Mouse (Mus musculus): ENCODE results near the gene Vps37c. TPM values are rescaled to one million over a fixed set of nuclear protein-coding genes. Genes with fewer than 3 reads are reported as not detected.

Vps37c gene
- total RNA-seq, 2 experiments from 2014 or later = 21.6 to 24.4 TPM

DNA sequence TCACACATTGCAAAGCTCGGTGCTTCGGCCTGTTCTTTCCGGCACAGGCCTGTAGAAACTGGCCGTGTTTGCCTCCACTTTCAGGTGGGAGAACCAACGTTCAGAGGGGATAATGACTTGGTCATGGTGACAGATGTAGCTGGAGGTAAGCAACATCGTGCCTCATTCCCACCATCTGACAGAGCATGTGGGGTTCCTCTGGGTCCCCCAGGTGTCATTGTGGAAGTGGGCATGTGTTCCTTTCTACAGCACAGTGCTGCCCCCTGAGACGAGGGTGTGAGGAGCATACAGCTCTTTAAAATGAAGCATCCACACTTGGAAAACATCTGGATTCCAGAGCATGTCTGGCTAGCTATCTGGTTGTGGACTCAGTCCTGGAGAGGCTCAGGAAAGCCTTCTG is 46.0 kb downstream of the Vps37c start:
- Histone ChIP-seq H3K4me3 (no peak overlapping the region), H3K27ac (no peak overlapping the region)
- intact Hi-C loops (cut with DNase I) = no loop called here
- no peak for DNase-seq (ENCODE audit: extremely low spot score in 1 of 2, low spot score in 2 of 2)
- no peak for TF ChIP-seq CTCF (IDR thresholded peaks at IDR 0.05)

DNA sequence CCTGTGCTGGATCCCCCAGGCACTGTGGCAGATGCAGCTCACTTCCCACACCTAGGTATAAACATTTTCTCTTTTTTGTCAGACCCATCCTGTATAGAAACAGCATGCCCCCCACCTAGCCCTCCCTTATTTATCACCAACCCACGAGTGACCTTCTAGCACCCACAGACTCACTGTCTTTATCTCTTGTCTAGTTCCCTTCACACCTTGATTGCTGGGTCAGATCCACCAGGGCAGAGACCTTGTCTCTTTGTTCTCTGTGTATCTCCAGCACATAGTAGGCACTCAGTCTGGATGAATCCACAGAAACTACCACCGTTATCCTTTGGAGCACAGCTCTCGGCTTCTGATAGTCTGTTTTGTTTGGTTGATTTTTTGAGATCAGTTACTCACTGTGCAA is 46.5 kb downstream of the Vps37c start:
- TF ChIP-seq CTCF (IDR thresholded peaks at IDR 0.05) = no peak
- H3K27ac ChIP-seq = no peak overlapping the region
- no peak for DNase-seq (ENCODE audit: extremely low spot score in 1 of 2, low spot score in 2 of 2)
- no peak overlapping the region for H3K4me3 ChIP-seq
- intact Hi-C loops (cut with DNase I) = no loop called here

DNA sequence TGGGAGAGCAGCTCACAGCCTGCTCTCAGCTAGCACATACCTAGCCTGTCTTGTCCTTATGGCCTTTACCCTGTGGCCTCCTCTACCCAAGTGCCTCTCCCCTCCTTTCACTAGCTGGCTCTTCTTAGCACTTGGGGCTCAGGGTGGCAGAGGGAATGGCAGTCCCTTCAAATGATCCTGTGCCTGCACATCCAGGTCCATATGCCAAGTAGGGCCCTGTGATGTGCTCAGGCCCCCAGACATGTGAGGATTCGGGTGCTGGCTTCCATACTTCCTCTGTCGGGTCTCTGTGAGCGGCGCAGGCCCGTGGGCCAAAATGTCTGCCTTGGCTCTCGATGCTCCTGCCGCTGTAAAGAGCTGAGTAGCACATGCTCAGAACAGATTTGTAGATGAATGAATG is 47.3 kb downstream of the Vps37c start:
- DNase-seq (ENCODE audit: extremely low spot score in 1 of 2, low spot score in 2 of 2) = no peak
- Histone ChIP-seq H3K4me3 (no peak overlapping the region), H3K27ac (no peak overlapping the region)
- intact Hi-C loops (cut with DNase I) = no loop called here
- no peak for TF ChIP-seq CTCF (IDR thresholded peaks at IDR 0.05)

DNA sequence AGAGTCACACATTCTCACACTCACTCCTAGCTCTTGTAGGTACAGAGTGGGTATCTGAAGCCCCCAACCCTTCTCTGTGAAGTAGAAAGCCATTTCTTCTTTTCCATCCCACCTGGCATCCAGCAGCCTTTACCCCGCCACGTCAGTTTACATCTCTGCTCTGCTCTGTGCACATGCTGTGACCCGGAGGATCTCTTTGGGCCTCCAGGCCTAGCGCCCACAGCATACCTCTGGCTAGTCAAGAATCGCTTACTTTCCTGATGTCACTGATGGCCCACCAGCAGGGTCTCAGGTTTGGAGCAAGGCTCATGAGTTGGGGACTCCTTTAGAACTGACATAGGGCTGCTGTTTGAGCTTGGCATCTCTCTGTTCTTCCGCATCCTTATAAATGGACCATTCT is 49.5 kb downstream of the Vps37c start:
- Histone ChIP-seq H3K4me3 (no peak overlapping the region), H3K27ac (no peak overlapping the region)
- intact Hi-C loops (cut with DNase I) = no loop called here
- TF ChIP-seq CTCF (IDR thresholded peaks at IDR 0.05) = no peak
- DNase-seq (ENCODE audit: extremely low spot score in 1 of 2, low spot score in 2 of 2) = no peak

DNA sequence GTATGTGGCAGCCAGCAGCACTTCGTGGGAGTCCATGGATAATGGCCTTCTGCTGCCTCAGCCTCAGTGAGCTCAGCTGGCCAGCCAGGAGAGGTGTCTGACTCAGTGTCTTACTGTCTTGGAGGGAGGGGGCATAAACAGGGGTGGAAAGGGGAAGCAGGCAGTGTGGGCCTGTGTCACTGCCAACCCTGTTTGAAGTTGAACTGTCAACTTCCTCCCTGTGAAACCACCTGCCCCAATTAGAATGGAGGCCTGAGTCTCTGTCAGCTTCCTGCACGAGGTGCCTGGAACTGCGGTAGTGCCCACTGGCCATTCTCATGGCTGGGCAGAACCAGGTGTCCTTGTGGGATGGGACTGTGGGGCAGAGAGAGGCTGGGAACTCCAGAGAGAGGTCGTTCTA is 50.3 kb downstream of the Vps37c start, which contains the start of gene Cd5:
Gene Cd5 (minus strand): TSS at position 192 of the 400 bp plus-strand sequence.
- no peak for TF ChIP-seq CTCF (IDR thresholded peaks at IDR 0.05)

DNA sequence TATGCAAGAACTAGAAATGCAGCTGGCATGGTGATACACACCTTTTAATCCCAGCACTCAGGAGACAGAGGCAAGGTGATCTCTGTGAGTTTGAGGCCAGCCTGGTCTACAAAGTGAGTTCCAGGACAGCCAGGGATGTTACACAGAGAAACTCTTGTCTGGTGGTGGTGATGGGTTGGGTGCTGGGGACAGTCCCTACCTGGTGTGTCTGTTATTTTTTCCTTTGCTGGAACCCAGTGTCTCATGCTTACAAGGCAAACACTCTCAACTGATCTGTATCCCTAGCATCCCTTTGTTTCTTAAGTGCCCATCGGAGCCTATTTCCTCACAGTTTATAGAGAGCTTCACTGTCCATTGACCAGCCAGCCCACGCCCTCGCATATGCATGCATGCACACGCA is 51.4 kb downstream of the Vps37c start:
- H3K27ac ChIP-seq = no peak overlapping the region
- intact Hi-C loops (cut with DNase I) = no loop called here
- no peak for TF ChIP-seq CTCF (IDR thresholded peaks at IDR 0.05)
- DNase-seq (ENCODE audit: extremely low spot score in 1 of 2, low spot score in 2 of 2) = no peak
- no peak overlapping the region for H3K4me3 ChIP-seq

More for the DNA sequence above, 50.3 kb downstream of the Vps37c start, which contains the start of gene Cd5:
- DNase-seq (ENCODE audit: extremely low spot score in 1 of 2, low spot score in 2 of 2) = no peak
- intact Hi-C loops (cut with DNase I) = no loop called here
- Histone ChIP-seq H3K4me3 (no peak within 1 kb of the TSS), H3K27ac (no peak within 1 kb of the TSS)

DNA sequence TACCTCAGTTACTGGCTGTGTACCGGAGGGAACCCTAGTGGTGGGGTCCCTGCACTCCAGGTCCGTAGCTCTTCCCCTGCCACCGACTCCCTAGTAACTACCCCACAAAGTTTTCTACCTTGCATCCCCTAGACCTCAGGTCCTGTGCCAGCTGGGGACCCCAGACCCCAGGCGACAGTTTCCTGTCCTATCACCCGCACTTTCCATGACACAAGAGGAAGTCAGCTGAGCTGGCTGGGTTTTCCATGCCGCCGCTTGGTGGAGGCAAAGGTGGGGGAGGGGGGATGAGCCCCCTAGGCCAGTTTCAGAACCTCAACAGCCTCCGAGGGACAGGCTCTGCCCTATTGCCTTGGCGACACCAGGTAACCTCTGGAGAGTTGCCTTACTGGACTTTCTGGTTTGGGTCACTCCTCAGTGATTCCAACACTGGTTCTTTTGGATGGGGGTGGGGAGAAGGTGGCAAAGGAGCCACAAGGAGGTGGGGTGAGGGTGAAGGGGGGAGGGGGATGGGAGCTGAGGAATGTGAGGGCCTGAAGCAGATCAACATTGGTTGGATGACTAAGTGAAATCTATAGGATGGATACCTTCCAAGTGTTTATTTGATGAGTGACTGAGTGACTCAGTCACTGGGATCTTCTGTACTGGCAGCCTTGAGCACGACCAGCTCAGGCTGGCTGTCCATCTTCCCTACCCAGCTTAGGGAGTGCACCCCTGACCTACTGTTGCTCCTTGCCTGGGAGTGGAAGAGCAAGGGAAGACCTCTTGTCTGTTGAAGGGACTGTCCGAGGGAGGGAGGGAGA is 52.3 kb downstream of the Vps37c start:
- Histone ChIP-seq H3K4me3 (no peak overlapping the region), H3K27ac (no peak overlapping the region)
- intact Hi-C loops (cut with DNase I) = no loop called here
- no peak for DNase-seq (ENCODE audit: extremely low spot score in 1 of 2, low spot score in 2 of 2)
- no peak for TF ChIP-seq CTCF (IDR thresholded peaks at IDR 0.05)

DNA sequence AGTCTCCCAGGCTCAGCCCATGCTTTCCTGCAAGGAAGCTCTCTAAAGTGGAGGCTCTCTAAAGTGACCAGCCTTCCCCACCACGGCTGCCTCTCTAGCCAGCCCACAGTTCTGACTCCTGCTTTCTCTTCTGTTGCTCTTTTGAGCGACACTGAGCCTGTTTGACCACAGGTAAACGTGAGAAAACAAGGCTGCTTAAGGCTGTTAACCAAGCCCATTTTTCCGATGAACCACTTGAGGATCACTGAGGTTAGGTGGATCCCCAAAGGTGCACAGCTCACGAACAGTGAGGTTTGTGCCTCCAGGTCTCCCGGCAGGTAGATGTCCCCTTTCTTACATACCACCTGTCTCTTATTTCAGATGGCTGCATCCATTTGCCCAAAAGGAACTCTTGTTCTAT is 53.6 kb downstream of the Vps37c start:
- no peak for DNase-seq (ENCODE audit: extremely low spot score in 1 of 2, low spot score in 2 of 2)
- H3K4me3 ChIP-seq = no peak overlapping the region
- intact Hi-C loops (cut with DNase I) = no loop called here
- H3K27ac ChIP-seq = no peak overlapping the region
- no peak for TF ChIP-seq CTCF (IDR thresholded peaks at IDR 0.05)

DNA sequence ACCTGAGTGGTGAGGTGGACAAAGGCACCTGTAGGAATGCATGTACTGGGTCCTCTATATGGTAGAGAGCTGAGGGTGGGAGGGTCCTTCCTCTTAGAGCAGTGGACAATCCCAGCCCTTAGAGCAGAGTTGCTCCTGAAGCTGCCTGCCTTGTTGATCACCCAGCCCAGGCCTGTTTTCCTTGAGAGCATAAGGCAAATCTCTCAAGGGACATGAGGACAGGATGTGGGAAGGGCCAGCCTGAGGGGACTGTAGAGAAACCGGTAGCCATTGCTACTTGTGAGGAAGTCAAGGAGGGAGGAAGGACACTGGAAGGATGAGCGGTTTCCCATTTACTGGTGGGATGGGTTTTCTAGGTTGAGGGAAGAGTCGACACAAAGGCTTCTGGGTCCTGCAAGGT is 54.0 kb downstream of the Vps37c start:
- intact Hi-C loops (cut with DNase I) = no loop called here
- no peak for TF ChIP-seq CTCF (IDR thresholded peaks at IDR 0.05)
- no peak for DNase-seq (ENCODE audit: extremely low spot score in 1 of 2, low spot score in 2 of 2)

DNA sequence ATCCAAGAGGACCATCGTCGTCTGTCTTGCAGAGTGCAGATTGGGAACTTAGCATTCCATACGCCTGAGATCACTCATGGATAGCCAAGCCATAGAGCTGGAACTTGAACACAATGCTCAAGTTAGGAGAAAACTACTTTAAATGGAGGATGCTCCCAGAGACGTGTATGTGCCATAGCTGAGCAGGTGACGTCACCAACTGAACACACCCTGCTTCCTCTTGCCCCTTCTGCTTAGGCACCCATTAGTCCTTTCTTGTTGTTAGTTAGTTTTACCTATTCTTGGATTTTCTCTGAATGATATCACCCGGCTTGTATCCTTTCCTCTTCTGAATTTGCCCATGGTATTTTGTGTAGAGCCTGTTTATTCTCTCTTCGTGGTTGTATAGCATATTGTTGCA is 58.6 kb downstream of the Vps37c start:
- DNase-seq (ENCODE audit: extremely low spot score in 1 of 2, low spot score in 2 of 2) = no peak
- Histone ChIP-seq H3K27ac (no peak overlapping the region), H3K4me3 (no peak overlapping the region)
- TF ChIP-seq CTCF (IDR thresholded peaks at IDR 0.05) = no peak
- intact Hi-C loops (cut with DNase I) = no loop called here

More for the DNA sequence above, 54.0 kb downstream of the Vps37c start:
- Histone ChIP-seq H3K27ac (no peak overlapping the region), H3K4me3 (no peak overlapping the region)

DNA sequence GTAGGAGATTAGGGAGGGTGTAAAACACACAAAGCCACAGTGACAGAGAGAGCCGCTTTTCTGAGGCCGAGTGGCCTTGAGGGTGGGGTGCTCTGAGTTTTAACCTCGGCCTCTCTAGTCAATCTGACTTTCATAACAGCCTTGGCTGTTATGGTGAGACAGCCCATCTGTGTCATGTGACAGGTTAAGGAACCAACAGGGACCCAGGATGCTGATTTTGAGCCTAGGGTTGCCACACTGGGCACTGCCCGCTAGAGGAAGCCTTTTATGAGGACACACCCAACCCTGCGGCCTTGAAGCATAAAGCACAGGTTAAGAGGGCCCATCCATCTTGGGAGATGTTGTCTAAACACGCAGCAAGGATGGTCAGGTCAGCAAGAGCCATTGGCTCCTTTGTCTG is 59.2 kb downstream of the Vps37c start:
- no peak for TF ChIP-seq CTCF (IDR thresholded peaks at IDR 0.05)
- H3K27ac ChIP-seq = no peak overlapping the region
- intact Hi-C loops (cut with DNase I) = no loop called here
- no peak overlapping the region for H3K4me3 ChIP-seq
- no peak for DNase-seq (ENCODE audit: extremely low spot score in 1 of 2, low spot score in 2 of 2)

DNA sequence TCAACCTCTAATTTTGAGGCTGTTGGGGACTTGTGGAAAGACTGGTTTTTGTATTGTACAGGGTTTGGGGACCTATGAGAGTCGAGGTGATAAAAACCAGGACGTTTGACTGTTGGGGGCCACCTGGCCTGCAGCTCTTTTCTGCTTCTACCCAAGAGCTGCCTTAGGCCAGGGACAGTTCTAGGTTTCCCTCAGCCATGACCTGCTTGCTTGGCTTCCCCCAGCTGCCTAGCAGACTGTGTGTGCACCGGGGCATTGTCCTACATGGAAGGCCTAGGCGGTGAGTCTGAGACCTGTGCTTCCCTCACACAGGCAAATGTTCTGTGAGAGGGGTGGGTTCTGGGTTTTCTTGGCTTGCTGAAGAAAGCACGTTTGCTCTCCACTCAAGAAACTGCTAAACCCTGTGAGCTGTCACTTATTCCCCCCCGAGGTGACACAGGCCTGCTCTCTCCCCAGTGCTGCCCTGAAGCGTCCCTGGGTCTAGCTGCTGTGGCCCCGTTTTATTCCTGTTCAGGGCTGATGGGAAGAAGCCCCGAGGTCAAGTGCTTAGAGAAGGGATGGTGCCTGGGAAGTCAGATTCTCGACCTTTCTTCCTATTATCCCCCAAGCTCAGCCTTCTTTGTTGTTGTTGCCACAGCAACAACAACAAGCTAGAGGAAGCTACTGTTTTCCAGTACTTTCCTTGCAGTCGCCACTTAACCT is 60.0 kb downstream of the Vps37c start:
- intact Hi-C loops (cut with DNase I) = no loop called here
- Histone ChIP-seq H3K27ac (no peak overlapping the region), H3K4me3 (no peak overlapping the region)
- no peak for DNase-seq (ENCODE audit: extremely low spot score in 1 of 2, low spot score in 2 of 2)
- TF ChIP-seq CTCF (IDR thresholded peaks at IDR 0.05) = no peak

Measured in left cerebral cortex, adult 2 months (tissue).